Mouse (Mus musculus) ovary, adult 18-20 months (tissue): ENCODE results near the gene Mospd3.

Source experiments
- DNase-seq: peaks from one replicate; pipeline ENCODE4 v3.0.0; 2022; ENCODE audit warnings: low spot score, mixed read lengths

The Mospd3 gene

GRCm38 (mm10) chr5:137600619-137601364 lies at the start of gene Mospd3:
Gene Mospd3, minus strand, starts transcription at chr5:137601058.
- DNase-seq, result peak; percentile 92

- no peak for DNase-seq
Measured at GRCm38 (mm10) chr5:137649669-137650571, 49.1 kb upstream of the Mospd3 start.

DNA sequence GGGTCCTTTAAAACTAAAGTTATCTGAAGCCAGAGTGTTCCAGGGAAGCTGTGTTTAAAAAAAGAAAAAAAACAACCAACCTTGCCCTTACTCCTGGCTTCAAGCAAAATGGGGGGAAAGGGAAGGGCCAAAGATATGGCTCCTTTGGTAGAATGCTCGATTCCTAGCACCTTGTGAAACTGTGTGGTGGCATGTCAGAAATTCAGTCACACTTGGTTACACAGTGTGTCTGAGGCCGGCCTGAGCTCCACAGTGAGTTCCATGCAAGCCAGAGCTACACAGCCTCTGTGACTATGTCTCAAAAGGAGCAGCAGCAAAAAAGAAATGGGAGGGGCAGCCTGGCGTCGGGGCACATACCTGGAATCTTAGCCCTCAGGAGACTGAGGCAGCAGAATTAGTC lies 48.4 kb upstream of the Mospd3 start:
- no peak for DNase-seq

DNA sequence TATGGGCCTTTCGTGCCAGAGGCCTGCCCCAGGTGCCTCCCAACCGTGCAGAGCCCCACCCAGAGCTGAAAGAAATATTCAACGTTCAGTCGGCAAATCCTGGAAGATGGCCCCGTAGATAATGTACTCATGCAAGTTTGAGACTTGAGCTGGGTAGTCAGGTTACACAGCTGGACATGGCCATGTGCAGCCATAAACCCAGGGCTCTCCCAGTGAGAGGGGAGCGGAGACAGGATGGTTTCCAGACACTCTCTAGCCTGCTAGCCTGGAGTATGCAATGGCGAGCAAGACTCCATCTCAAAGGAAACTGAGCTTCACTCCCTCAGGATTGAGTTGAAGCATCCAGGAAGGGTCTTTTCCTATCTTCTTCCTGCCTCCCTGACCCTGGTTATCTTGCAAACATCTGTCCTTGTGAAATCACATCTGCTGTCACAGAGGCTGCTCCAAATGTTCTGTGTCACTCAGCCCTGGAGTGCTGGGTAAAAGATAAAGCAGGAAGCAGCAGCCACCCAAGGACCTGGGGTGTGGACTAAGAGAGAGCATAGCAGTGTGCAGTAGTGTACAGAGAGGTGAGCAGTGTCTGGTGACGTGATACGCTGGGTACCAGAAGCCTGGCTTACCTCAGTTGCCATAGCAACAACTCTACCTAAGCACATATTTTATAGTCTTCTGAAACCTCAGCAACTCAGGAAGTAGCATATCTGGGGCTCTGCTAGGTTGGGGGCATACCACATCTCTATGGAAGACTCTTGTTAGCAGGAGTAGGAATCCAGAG lies 47.2 kb upstream of the Mospd3 start:
- DNase-seq, result no peak

- no peak for DNase-seq
Measured at GRCm38 (mm10) chr5:137645652-137646091, 44.8 kb upstream of the Mospd3 start, which contains the start of gene Irs3. Gene Irs3, minus strand, starts transcription at chr5:137645714.

DNA sequence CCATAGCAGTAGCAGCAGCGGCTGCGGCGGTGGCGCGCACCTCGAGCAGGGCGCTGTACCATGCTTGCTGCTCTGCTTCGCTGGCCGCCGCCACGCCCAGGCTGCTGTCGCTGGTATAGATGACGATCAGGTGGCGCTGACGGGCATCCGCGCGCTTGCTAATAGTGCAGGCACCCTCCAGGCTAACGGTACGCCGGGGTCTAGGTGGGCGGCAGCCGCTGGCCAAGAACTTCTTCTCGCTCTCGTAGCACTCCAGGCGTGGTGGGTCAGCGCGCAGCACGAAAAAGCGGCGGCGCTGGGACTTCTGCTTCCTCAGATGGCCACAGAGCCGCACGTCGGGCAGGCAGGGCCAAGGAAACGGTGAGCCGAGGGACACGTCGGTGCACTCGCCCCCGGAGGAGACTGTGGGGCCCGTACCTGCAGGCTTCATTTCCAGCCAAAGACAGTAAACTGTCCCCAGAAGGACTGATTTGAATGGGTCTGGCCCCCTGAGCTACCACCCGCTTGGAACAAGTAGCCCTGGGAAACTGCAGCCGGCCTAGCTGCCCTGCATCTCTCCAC lies 44.3 kb upstream of the Mospd3 start:
- DNase-seq, result no peak

GRCm38 (mm10) chr5:137644484-137644883 lies 43.6 kb upstream of the Mospd3 start:
- no peak for DNase-seq

GRCm38 (mm10) chr5:137642886-137643285 lies 42.0 kb upstream of the Mospd3 start:
- DNase-seq, result no peak

DNA sequence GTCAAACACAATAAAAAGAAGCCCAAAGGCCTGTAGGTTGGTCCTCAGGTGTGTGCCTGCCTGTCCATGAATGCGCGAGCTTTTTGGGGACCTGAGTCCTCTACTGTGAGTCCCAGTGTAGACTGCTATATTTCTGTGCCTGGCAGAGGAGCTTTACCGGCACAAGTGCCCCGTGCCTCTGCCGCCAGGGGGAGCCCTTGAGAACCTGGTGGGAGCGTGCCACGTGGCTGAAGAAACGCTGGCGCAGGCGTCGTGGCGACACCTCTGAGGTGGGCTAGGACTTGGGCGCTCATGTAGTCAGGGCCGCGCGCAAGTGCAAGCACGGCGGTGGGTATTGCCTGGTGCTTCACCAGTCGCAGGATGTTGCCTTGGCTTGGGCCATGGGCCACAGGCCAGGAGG lies 40.2 kb upstream of the Mospd3 start, which contains the start of gene Sap25:
Gene Sap25 (plus strand): TSS at position 281 of the 400 bp plus-strand sequence.
- no peak for DNase-seq

- no peak for DNase-seq
Measured at GRCm38 (mm10) chr5:137639472-137639871, 38.6 kb upstream of the Mospd3 start.

- no peak for DNase-seq
Measured at GRCm38 (mm10) chr5:137633397-137634084, 32.7 kb upstream of the Mospd3 start.

GRCm38 (mm10) chr5:137631591-137631990 lies 30.7 kb upstream of the Mospd3 start:
- no peak for DNase-seq

DNA sequence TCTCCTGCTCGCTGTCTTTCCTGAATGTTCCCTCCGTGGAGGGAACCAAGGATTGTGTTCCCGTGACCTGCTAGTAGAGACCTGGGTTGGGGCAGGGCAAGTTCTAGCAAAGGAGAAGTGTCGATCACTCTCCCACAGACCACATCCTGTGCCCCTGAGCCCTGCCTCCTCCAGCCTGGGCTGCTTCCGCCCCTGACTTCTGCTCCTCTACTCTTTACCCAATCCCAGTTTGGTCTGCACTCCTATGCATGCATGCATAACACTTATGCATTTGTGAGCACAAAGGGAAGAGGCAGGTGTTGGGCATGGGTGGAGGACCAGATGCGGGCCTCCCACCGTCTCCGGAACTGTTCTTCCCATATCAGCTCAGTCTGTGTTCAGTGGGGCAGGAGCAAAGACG lies 30.3 kb upstream of the Mospd3 start:
- no peak for DNase-seq

GRCm38 (mm10) chr5:137630602-137631001 lies 29.7 kb upstream of the Mospd3 start:
- DNase-seq, result no peak

DNA sequence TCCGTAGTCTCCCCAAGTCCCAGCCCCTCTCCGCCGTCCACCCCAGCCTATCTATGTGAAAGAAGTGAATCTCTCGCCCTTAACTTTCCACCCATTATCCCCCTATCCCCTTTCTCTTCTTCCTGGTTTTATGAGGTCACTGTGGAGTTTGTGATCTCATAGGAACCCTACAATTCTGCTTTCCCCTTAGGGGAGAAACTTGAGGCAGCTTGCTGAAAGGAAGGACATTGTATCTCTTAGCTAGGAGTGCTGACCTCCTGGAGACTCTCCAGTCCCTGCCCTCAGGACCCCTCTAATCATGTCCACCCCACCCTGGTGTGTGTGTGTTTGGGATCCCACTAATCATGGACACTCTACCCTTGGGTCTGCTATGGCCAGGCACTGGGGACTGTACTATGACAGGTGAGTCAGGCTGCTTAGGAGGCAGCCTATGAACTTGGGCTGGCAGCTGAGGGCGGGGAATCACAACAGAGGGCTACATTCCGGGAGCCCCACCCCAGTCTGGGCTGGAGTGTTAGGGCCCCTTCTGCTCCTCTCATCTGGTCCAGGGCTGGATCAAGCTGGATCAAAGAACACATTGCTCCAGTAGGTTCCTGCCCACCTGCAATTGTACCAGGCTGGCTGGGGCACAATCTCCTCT lies 29.2 kb upstream of the Mospd3 start:
- DNase-seq, result no peak

GRCm38 (mm10) chr5:137629306-137629721 lies 28.5 kb upstream of the Mospd3 start:
- DNase-seq, result peak; percentile 42

GRCm38 (mm10) chr5:137628498-137629305 lies 27.8 kb upstream of the Mospd3 start, which contains the start of the genes Fbxo24, Lrch4 and Gm20605:
Gene Fbxo24, minus strand, starts transcription at chr5:137629002.
Gene Lrch4, plus strand, starts transcription at chr5:137629121.
Gene Gm20605, plus strand, starts transcription at chr5:137629175.
- DNase-seq, result peak; percentile 100

GRCm38 (mm10) chr5:137627991-137628390 lies 27.1 kb upstream of the Mospd3 start:
- no peak for DNase-seq

DNA sequence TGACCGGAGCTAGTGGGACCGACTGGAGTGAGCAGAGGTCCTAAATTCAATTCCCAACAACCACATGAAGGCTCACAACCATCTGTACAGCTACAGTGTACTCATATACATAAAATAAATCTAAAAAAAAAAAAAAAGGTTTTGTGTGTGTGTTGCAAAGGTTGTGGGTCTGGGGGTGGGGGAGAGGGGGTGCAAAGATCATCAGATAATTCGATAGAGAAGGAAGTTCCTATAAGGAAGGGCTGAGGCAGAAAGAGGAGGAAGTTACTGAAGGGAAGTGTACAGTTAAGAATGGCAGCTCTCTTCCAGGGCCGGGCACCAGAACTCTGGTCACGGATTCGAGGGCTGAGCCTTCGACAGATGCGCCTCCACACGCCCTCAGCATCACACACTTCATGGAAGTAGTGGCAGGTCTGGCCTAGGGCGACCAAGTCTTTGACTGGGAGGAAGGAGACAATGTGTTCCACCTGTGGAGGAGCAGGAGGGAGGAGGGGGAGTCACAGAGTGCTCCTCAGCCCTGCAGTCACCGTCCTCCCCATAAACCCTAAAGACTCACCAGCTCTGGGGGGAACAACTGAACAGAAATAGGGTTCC lies 23.2 kb upstream of the Mospd3 start:
- no peak for DNase-seq
